Mouse (Mus musculus): ENCODE results near the gene Ube4a. TPM values are rescaled to one million over a fixed set of nuclear protein-coding genes. Genes with fewer than 3 reads are reported as not detected.

Ube4a gene
- polyA plus RNA-seq, 1 experiment, result 16.6 TPM

DNA sequence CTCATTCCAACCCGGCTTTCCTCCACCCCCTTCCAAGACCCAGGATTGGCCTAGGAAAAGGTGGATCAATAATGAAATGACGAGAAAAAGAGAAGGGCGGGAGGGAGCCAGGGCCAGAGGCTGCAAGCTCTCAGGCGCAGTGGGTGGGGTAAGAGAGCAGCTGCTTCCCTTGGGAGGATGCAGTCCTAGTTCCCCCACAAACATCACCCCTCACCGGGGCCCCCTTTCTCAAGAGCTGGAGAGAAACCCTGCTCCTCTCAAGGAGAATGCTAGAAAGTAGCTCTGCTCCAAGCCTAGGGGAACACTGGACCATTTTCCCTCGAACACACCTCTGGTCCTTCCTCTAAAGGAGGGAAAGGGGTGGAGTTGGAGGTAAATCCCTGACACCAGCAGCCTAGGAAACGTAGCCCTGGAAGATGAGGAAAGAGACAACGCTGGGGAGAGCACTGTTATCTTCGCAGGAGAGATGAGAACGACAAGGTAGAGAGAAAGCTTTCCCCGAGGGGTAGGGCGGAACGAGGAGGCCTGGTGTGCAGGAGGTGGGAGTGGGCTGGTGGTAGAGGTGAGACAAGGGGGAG, 85.6 kb downstream of the Ube4a start:
- Histone ChIP-seq H3K27me3 (ENCODE audit: control insufficient read depth, insufficient read depth, low read length) (no peaks in the 10 kb centered on the region), H3K4me3 (ENCODE audit: control insufficient read depth, low read depth, low read length) (no peak overlapping the region), H3K27ac (ENCODE audit: control insufficient read depth, insufficient read depth, low read depth, low read length) (no peak overlapping the region), H3K36me3 (ENCODE audit: control insufficient read depth, insufficient read depth, low read length) (no peaks in the 10 kb centered on the region), H3K4me1 (ENCODE audit: control insufficient read depth, insufficient read depth, low read length) (no peaks in the 10 kb centered on the region; the same call in none of the 2 replicates)
- TF ChIP-seq CTCF (IDR thresholded peaks at IDR 0.05; ENCODE audit: control insufficient read depth, insufficient read depth, insufficient replicate concordance, low read depth, low read length), result no peak
- TF ChIP-seq POLR2A (IDR thresholded peaks at IDR 0.05; ENCODE audit: control insufficient read depth, low read depth, low read length), result no peak

DNA sequence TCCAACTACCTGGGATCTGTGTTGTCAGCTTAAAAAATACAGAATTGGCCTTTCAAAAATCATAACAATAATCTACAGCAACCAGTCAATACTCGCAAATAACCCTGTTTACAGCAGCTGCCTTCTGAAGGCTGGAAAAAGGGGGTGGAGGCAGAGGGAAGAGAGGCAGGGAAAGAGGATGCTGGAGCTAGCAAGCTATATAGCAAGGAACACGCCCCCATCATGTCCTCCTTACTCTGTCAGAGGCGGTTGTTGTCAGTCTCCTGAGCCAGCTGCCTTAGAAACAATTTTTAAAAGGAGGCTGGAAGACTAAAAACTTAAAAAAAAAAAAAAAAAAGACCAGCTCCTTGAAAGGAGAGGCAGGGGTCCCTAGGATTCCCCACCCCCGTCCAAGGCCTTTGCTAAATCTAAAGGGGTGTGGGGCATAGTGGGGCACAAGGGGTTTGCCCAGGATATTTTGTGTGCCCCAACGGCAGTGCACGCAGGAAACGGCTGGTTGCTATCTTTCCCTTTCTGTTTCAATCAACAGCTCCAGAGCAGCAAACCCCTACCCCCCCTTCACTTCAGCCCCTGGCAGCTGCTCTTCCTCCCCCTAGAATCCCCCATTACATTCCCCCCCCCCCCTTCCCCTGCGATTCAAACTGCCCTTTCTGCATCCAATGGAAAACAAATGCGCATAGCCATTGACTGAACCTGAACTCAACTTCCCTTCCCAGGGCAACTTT, 86.5 kb downstream of the Ube4a start:
- Histone ChIP-seq H3K4me3 (ENCODE audit: control insufficient read depth, low read depth, low read length) (no peak overlapping the region), H3K4me1 (ENCODE audit: control insufficient read depth, insufficient read depth, low read length) (no peaks in the 10 kb centered on the region; the same call in none of the 2 replicates)

DNA sequence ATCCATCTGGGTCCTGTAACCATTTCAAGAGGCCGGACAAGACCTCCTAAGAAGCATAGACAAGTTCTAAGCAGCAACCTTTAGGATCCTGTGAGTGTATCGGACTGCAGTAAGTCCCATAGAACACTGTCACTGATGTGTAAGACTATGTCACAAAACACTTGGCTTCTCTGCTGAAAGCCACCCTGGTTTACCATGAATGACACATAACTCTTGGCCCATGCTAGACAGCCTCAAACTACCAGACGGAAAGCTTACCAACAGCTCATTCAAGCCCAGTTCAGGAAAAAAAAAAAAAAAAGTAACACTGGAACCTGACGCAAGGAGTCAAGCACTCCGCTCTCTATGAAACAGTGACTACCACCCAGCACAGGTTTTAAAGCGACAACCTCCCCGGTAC, 87.7 kb downstream of the Ube4a start:
- Histone ChIP-seq H3K4me3 (ENCODE audit: control insufficient read depth, low read depth, low read length) (no peak overlapping the region), H3K4me1 (ENCODE audit: control insufficient read depth, insufficient read depth, low read length) (no peaks in the 10 kb centered on the region; the same call in none of the 2 replicates), H3K36me3 (ENCODE audit: control insufficient read depth, insufficient read depth, low read length) (no peaks in the 10 kb centered on the region), H3K27me3 (ENCODE audit: control insufficient read depth, insufficient read depth, low read length) (no peaks in the 10 kb centered on the region), H3K27ac (ENCODE audit: control insufficient read depth, insufficient read depth, low read depth, low read length) (no peak overlapping the region)
- TF ChIP-seq POLR2A (IDR thresholded peaks at IDR 0.05; ENCODE audit: control insufficient read depth, low read depth, low read length) (no peak), CTCF (IDR thresholded peaks at IDR 0.05; ENCODE audit: control insufficient read depth, insufficient read depth, insufficient replicate concordance, low read depth, low read length) (no peak)

More for the DNA sequence above, 86.5 kb downstream of the Ube4a start:
- H3K27ac ChIP-seq (ENCODE audit: control insufficient read depth, insufficient read depth, low read depth, low read length), result no peak overlapping the region
- H3K36me3 ChIP-seq (ENCODE audit: control insufficient read depth, insufficient read depth, low read length), result no peaks in the 10 kb centered on the region
- no peaks in the 10 kb centered on the region for H3K27me3 ChIP-seq (ENCODE audit: control insufficient read depth, insufficient read depth, low read length)
- TF ChIP-seq CTCF (IDR thresholded peaks at IDR 0.05; ENCODE audit: control insufficient read depth, insufficient read depth, insufficient replicate concordance, low read depth, low read length), result no peak
- TF ChIP-seq POLR2A (IDR thresholded peaks at IDR 0.05; ENCODE audit: control insufficient read depth, low read depth, low read length), result no peak

DNA sequence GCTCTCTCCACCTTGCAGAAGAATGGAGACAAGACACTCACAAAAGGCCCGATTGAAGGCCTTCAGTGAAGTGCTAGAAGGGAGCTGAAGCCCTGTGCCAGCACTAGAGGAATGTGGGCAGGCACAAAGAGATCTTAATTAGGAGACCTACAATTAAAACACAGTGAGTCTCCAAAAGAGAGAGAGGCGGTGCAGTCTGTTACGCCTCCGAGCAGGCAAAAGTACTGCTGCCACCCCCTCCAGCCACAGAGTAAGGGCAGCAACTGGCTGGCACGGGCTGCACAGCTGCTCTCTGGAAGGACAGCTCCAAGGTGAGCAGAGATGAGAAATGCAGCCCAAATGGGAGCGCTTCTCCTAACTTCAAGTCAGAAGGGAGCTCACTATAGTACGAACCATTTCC, 89.9 kb downstream of the Ube4a start:
- Histone ChIP-seq H3K27me3 (ENCODE audit: control insufficient read depth, insufficient read depth, low read length) (no peaks in the 10 kb centered on the region), H3K36me3 (ENCODE audit: control insufficient read depth, insufficient read depth, low read length) (no peaks in the 10 kb centered on the region), H3K4me3 (ENCODE audit: control insufficient read depth, low read depth, low read length) (no peak overlapping the region), H3K27ac (ENCODE audit: control insufficient read depth, insufficient read depth, low read depth, low read length) (no peak overlapping the region), H3K4me1 (ENCODE audit: control insufficient read depth, insufficient read depth, low read length) (no peaks in the 10 kb centered on the region; the same call in none of the 2 replicates)
- no peak for TF ChIP-seq CTCF (IDR thresholded peaks at IDR 0.05; ENCODE audit: control insufficient read depth, insufficient read depth, insufficient replicate concordance, low read depth, low read length)
- no peak for TF ChIP-seq POLR2A (IDR thresholded peaks at IDR 0.05; ENCODE audit: control insufficient read depth, low read depth, low read length)

DNA sequence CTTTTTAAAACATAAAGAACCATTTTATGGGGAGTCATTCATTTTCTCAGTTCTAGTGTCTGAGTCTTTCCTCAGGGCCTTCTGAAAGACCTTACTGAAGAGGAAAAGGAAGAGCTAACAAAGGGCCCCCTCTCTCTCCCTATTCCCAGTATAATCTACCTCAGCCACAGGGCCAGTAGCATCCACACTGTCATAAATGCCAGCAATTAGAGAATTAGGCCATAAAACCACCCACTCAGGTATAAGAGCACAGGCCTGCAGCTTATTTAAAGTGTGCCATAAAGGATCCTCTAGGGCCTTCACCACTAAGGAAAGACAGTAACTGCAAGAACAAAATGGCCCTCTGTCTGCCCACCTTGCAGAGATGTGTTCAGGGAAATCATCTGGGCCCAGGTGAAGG, 91.2 kb downstream of the Ube4a start:
- no peak overlapping the region for H3K27ac ChIP-seq (ENCODE audit: control insufficient read depth, insufficient read depth, low read depth, low read length)
- no peaks in the 10 kb centered on the region for H3K4me1 ChIP-seq (ENCODE audit: control insufficient read depth, insufficient read depth, low read length)
- H3K27me3 ChIP-seq (ENCODE audit: control insufficient read depth, insufficient read depth, low read length), result no peaks in the 10 kb centered on the region
- H3K4me3 ChIP-seq (ENCODE audit: control insufficient read depth, low read depth, low read length), result no peak overlapping the region
- TF ChIP-seq CTCF (IDR thresholded peaks at IDR 0.05; ENCODE audit: control insufficient read depth, insufficient read depth, insufficient replicate concordance, low read depth, low read length) (no peak), POLR2A (IDR thresholded peaks at IDR 0.05; ENCODE audit: control insufficient read depth, low read depth, low read length) (no peak)
- H3K36me3 ChIP-seq (ENCODE audit: control insufficient read depth, insufficient read depth, low read length), result no peaks in the 10 kb centered on the region

DNA sequence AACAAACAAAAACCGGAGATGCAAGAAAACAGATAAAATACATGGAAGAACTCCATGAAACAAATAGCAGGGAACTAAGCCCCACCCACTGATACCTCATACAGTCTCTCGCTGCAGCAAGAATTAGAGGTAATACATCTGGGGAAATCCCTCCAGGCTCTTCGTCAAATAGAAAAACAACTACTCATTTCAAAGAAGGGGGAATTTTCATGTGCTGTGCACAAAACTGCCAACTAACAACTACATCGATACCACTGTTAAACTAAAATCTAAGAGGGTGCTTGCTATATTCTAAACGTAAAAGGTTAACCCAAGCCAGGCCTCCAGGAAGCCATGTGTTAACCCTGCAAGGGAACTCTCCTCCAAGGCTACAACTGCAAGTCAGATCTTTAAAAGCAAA, 91.7 kb downstream of the Ube4a start:
- Histone ChIP-seq H3K36me3 (ENCODE audit: control insufficient read depth, insufficient read depth, low read length) (no peaks in the 10 kb centered on the region), H3K27ac (ENCODE audit: control insufficient read depth, insufficient read depth, low read depth, low read length) (no peak overlapping the region), H3K4me1 (ENCODE audit: control insufficient read depth, insufficient read depth, low read length) (no peaks in the 10 kb centered on the region), H3K27me3 (ENCODE audit: control insufficient read depth, insufficient read depth, low read length) (no peaks in the 10 kb centered on the region), H3K4me3 (ENCODE audit: control insufficient read depth, low read depth, low read length) (no peak overlapping the region)
- no peak for TF ChIP-seq POLR2A (IDR thresholded peaks at IDR 0.05; ENCODE audit: control insufficient read depth, low read depth, low read length)
- no peak for TF ChIP-seq CTCF (IDR thresholded peaks at IDR 0.05; ENCODE audit: control insufficient read depth, insufficient read depth, insufficient replicate concordance, low read depth, low read length)

Other genes with a start within 250 kb of the Ube4a start
- 3.8 and 4.8 TPM in 2 replicates for gene Phldb1, start 230.4 kb downstream of the Ube4a start, polyA plus RNA-seq (2012; rRNA removed)
- 22.0 and 28.5 TPM in 2 replicates for gene Arcn1, start 197.8 kb downstream of the Ube4a start, polyA plus RNA-seq (2012; rRNA removed)
- 199 and 203 TPM in 2 replicates for gene Ift46, start 197.7 kb downstream of the Ube4a start, polyA plus RNA-seq (2012; rRNA removed)
- 3.0 and 3.1 TPM in 2 replicates for gene Tmem25, start 166.3 kb downstream of the Ube4a start, polyA plus RNA-seq (2012; rRNA removed)
- gene Ttc36, start 162.5 kb downstream of the Ube4a start, polyA plus RNA-seq (2012; rRNA removed), result 0.32 and 0.99 TPM in 2 replicates
- gene Kmt2a, start 84.3 kb downstream of the Ube4a start, polyA plus RNA-seq (2012; rRNA removed), result 3.4 and 4.9 TPM in 2 replicates
- gene Atp5l, start 44.9 kb downstream of the Ube4a start, polyA plus RNA-seq (2012; rRNA removed), result 134 and 141 TPM in 2 replicates
- not detected in 2 replicates for gene Cd3g, start 14.8 kb upstream of the Ube4a start, polyA plus RNA-seq (2012; rRNA removed)
- gene Cd3d, start 16.2 kb upstream of the Ube4a start, polyA plus RNA-seq (2012; rRNA removed), result 49.4 and 55.3 TPM in 2 replicates
- 0.07 and 0.43 TPM in 2 replicates for gene Cd3e, start 44.0 kb upstream of the Ube4a start, polyA plus RNA-seq (2012; rRNA removed)
- gene Mpzl2, start 74.2 kb upstream of the Ube4a start, polyA plus RNA-seq (2012; rRNA removed), result 0.65 and 1.7 TPM in 2 replicates
- 0.58 and 0.67 TPM in 2 replicates for gene Mpzl3, start 89.6 kb upstream of the Ube4a start, polyA plus RNA-seq (2012; rRNA removed)
- not detected in 2 replicates for gene Jaml, start 113.6 kb upstream of the Ube4a start, polyA plus RNA-seq (2012; rRNA removed)
- gene Scn2b, start 152.2 kb upstream of the Ube4a start, polyA plus RNA-seq (2012; rRNA removed), result 0.31 and 0.48 TPM in 2 replicates
- gene Scn4b, start 172.8 kb upstream of the Ube4a start, polyA plus RNA-seq (2012; rRNA removed), result 0.02 and 0.04 TPM in 2 replicates
- gene BC049352, start 216.4 kb upstream of the Ube4a start, polyA plus RNA-seq (2012; rRNA removed), result 0.38 and 0.69 TPM in 2 replicates
- 0.06 and 0.22 TPM in 2 replicates for gene Tmprss4, start 238.5 kb upstream of the Ube4a start, polyA plus RNA-seq (2012; rRNA removed)

All from testis, adult 2 months (tissue).